Mouse (Mus musculus) adrenal gland, adult 8-10 months (tissue): ENCODE results near the gene Ccnyl1. TPM values are rescaled to one million over a fixed set of nuclear protein-coding genes. Genes with fewer than 3 reads are reported as not detected.
"Not testable (repeated sequence)": the region's sequence is repeated elsewhere in the genome, so short reads cannot be mapped to it uniquely, and the experiment has no call there.

Experiments used
- DNase-seq: peaks from one replicate; pipeline ENCODE4 v3.0.0; 2022
- total RNA-seq, 4 experiments: library from RNA; stranded (reverse); gene quantifications; 2 replicates each; pipeline ENCODE4 v1.2.4; 2022

Ccnyl1 gene
- total RNA-seq: 10 to 100 TPM; 12.0 to 15.6 (median 13.6) TPM

DNA sequence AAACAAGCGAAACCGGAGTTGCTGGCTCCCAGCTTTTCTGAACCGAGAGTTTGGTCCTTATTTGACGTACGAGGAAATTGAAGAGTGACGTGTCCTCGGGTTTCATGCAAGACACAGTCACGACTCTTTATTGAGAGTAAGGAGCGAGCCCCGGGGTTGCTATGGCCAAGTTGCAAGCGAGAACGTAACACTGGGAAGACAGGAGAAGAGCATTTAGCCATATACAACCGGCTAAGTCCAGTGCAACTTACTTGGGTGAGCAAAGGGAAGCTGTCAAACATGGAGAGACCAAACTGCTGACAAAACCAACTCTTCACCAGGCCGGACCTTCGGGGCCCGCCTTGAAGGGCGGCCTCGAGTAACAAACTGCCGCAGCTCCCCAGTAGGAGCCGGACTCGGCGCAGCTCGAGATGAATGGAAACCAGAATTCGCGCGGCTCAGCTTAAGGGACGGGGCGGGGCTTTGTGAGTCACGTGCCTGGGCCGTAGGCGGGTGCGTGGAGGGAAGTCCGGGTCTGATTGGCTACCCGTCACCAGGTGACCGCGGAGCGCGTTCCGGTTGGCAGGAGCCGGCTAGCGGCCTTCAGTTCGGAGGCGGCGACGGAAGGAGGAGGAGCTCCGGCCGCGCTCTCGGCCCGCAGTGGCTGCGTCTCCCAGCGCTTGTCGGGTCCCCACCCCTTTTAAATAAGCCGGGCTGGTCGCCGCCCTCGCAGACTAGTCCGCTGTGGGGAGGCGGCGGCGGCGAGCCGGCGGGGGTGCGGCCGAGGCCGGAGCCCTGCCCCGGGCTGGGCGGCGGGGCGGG lies at the start of gene Ccnyl1:
Gene Ccnyl1, plus strand, starts transcription at position 243 of the 801 bp plus-strand sequence.
- peak; percentile 99 for DNase-seq

DNA sequence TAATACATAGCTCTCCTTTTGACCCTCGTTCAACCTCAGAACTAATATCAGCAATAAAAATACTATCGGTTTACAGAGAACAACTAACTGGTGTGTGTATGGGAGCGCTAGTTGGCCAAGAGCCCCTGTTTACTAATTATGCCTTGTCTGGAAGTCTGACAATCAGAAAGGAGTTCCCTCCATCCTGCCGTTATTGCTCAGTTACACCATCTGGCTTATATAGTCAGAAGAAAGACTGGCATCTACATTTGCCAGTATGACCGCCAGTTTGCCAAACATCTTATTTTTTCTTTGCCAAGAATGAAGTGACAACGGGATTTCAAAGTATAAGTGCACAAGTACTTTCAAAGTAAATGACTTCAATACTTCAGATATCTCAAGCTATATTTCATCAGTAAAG lies 49.2 kb upstream of the Ccnyl1 start:
- no peak for DNase-seq

DNA sequence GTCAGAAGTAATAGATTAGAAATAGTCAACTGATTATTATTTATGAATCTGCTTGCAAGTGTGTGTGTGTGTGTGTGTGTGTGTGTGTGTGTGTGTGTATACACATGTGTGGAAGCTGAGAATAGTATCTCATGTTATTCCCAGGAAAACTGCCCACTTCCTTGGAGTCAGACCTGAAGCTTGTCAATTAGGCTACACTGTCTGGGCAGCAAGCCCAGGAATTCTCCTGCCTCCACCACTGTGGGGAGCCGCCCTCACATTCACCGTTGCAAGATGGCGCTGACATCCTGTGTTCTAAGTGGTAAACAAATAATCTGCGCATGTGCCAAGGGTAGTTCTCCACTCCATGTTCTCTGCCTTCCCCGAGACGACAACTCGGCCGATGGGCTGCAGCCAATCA lies 47.7 kb upstream of the Ccnyl1 start:
- DNase-seq: not testable (repeated sequence)

DNA sequence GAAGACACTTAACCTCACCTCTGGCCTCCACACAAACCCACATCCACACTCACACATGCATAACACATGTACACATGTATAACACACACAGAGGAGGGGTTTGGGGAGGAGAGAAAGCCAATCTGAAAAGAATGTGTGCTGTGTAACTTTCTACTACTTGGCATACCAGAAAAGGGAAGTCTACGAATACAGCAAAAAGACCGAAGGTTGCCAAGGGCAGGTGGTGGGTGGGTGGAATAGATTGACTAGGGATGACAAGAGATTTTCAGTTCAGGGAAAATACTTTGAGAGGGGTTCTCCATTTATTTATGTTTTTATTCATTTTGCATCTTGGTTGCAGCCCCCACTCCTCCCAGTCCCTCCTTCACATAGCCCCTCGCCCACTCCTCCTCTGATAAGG lies 45.7 kb upstream of the Ccnyl1 start:
- DNase-seq: no peak

DNA sequence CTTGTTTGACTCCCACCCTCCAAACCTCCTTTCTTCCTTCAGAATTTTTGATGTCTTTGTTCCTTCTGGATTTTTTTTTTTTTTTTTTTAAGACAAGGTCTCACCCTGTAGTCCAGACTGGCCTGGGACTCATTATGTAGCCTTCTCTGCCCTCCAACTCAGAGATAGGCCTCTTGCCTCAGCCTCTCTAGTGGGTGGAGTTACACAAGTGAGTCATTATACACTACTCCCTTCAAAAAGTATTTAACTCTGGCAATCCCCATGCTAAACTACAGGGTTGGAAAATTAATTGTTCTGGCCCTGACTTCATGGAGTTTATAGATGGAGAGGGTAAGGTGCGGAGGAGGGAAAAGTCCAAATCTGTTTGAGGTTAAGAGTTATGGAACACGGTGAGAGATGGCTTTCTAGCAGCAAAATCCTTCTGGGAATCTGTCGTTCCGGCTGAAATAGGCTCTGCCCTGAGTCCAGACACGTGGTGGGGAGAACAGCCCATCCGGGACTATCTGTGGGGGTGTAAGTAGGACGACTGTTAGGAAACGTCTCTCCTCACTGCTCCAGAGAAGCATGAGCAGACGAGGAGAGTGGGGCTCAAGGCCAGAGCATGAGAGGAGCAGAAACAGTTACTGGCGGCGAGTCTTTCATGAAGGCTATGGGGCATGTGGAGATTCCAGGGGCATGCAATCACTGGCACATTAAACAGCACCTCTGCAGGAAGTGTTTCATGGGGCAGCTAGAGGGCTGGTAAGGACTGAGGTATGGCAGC lies 40.7 kb upstream of the Ccnyl1 start:
- DNase-seq: peak; percentile 52

DNA sequence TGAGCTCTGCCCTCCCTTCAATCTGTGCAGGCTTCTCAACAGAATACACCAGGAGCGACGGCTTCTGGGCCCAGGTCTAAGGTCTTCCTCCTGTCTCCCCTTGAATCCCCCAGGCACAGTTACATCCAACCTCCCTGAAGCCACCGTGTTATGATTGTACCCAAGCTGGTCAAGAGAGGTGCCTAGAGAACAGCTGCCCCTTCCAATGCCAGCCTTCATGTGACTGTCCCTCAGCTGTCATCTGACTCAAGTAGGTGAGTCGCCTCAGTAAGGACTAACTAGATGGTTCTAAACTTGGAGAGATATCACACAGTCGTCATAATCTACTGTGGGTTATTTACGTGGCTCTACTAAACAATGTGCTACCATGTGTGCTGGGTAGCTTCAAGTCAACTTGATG lies 36.6 kb upstream of the Ccnyl1 start:
- no peak for DNase-seq

DNA sequence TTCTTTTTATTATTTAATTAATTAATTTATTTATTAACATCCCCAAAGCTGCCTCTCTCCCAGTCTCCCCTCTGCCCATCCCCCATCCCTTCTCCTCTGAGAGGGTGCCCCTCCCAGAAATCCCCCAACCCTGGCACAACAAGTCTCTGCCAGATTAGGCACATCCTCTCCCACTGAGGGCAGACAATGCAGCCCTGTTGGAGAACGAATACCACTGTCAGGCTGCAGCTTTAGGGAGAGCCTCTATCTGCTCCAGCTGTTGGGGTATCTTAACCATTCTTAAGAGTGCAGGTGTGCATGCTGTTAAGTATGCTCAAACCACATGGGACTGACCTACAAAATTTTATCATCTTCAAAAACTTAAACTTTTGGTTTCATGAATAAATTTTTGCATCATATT lies 34.8 kb upstream of the Ccnyl1 start:
- DNase-seq: no peak

DNA sequence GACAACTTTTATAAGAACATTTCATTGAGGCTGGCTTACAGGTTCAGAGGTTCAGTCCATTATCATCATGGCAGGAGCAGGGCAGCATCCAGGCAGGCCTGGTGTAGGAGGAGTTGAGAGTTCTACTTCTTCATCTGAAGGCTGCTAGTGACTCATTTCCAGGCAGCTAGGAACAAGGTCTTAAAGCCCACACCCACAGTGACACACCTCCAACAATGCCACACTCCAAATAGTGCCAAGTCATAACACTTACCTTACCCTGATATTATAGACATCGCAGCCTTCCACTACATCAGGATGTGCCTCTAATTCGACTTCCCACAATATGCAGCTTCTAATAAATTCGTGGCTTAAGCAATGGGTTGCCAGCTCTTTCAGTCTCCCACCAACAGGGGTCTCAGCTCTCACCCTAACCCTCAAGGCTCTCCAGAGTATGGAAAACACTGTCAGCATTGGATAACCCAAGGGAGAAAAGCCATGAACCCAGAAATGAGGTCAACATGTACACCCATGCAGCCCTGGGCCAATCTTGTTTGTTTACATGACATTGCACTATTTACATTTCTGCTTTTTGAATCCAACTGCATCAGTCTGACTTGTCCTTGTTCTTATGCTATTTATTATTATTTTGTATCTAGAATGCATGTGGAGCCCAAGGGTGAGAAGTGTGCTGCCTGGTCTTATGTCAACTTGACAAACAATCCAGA lies 33.7 kb upstream of the Ccnyl1 start:
- DNase-seq: no peak

DNA sequence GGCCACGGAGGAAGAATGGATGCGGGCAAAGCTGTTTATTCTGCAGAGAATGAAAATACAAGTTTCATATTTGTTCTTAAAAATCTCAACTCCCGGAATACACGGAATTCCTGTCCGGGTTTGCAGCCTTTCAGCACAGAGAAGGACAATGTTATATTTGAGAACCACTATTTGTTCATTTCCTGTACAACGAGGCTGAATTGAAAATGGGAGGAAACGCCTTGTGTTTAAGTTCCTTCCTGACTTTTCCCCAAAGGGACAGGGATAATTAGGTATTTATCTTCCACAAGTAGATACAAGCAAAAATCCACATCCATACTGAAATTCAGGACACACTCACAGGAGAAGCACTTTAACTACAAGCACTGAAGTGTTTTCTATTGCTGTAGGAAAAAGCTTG lies 31.4 kb upstream of the Ccnyl1 start:
- DNase-seq: no peak

DNA sequence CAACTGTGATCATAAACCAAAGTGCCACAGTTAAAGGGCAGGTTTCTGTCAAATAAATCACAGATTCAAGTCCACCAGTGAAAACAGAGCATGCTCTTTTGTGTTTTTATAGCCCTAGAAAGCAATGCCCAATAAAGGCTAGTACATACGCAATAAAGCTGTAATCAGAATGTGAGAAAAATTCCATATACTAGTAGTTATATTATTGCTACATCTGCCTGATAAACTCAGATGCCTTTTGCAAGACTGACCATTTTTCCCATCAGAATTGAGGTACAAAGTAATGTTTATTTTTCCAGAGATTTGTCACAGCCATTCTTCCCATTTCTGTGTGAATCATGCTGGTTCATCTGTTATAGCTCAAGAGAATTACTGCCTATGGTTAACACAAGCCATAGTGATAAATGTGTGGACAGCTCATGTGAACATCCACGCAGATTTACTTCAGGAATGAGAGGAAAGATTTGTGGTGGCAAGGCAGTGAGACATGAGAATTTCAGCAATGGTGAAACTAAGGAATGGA lies 23.1 kb upstream of the Ccnyl1 start:
- no peak for DNase-seq

DNA sequence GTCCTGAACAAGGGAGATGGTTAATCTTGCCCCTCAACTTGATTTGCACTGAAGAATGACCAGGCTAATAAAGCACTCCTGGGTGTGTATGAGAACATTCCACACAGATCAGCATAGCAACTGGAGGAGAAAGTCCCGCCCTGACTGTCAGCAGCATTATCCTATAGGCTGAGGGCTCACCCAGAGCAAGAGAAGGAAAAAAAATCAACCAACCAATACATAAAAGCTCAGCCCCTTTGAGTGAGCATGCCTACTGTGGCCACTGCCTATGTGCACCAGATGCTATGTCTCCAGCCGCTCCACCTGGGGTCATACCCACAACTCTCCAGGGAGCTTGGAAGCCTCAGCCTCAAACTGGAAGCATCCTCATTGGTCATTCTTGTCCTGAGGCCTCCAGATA lies 20.8 kb upstream of the Ccnyl1 start:
- DNase-seq: no peak

DNA sequence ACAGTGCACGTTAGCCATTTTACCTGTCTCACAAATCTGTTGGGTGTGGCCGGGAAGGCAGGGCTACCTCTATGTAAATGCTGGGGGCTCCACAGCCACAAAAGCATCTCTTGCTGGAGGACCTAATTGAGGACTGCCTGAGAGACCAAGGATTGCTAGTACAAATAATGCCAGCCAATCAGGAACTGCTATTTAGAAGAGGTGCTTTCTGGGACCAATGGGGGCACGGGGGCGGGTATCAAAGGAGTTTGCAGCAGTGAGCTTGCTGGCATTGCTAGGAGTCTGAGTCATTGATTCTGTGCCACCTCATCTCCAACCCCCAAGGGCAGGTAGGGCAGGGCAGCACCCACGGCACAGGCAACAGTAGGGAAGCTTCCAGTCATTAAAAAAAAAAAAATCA lies 16.3 kb upstream of the Ccnyl1 start:
- no peak for DNase-seq

DNA sequence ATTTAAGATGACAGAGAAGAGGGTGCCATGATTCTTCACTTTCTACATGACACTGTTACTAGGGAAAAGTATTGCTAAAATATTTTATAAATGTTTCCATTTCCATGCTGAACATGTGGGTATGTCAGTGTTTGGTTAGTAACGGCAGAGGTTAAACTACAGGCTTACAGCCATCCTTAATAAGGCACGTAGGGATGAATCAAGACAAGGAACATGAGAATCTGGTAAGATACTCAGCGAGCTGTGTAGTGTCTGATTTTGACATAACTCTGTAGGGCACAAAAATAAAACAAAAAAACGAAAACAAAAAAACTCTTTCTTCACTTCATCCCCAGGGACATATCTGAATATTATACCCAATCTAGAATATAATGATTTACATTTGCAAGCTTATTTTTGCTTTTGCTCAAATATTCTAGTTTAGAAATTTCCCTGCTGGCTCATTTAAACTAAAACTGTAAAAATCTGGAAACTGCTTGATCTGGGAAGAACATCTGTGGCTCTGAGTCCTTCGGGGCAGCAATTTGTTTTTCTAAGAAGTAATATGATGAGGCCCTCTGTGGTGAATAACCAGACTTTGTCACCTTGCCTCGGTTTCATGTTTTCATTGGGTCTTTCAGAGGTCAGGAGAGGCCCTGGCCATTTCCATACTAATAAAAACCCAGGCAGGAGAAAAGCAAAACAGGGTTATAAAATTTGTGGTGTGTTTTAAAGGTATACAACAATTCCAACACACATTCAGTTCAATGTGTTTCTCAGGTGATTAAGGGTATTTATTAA lies 14.0 kb upstream of the Ccnyl1 start:
- DNase-seq: no peak

DNA sequence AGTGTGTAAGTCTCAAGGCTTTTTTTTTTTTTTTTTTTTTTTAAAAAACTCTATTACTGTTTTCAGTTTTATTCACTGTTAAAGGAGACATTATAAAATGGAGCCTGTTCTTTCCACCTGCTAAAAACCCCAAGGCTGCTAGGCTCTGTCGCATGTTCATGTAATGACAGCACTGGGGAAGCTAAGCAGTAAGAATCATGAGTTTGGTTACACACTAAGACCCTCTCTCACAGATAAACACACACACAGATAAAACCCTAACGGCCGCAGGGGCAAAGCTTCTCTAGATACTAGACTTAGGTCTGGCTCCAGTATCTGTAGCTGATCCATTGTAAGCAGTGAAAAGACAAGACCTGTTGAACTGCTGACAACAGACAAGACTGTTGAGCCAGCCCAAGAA lies 8.8 kb upstream of the Ccnyl1 start:
- no peak for DNase-seq

DNA sequence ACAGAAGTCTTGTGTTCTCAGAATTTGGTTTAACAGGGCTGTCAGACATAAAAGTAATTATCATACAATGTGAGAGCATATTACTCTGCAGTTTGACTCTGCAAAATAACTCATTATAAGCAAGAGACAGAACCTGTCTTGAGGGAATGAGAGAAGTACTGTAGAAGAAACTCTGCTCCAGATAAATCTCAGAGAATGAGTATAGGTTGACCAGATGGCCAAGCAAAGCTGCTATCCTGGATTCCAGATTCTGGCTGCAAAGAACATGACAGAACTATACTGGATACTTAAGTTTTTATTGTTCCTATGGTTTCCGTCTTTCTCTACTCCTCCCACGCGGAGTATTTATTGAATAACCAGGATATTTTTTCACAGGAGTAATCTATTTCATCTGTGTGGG lies 7.2 kb upstream of the Ccnyl1 start:
- no peak for DNase-seq

DNA sequence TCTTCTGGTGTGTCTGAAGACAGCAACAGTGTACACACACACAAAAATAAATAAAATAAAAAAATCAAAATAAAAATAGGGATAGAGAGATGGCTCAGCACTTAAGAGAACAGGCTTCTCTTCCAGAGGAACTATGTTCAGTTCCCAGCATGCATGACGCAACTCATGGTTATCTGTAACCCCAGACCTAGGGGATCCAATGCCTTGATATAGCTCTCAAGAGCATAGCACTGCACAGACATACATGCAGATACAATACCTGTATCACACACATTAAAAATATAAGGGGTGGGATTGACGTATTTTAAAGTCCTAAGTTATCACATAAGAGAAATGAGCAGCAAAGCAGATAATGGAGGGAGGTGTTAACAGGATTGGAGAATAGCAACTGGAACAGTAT lies 5.8 kb upstream of the Ccnyl1 start:
- DNase-seq: no peak

DNA sequence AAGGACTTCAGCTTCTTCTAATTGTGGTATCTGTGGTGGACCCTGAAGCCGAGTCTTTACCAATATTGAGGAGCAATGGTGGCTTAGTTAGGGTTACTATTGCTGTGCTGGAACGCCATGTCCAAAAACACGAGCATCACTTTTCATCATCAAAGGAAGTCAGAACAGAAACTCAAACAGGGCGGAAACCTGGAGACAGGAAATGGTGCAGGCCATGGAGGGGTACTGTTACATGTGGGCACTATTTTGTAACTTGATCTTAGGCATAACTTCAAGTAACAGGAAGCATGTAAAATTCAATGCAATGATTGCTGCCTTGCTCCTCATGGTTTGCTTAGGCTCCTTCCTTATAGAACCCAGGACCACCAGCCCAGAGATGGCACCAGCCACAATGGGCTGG lies 2.2 kb upstream of the Ccnyl1 start:
- DNase-seq: no peak

DNA sequence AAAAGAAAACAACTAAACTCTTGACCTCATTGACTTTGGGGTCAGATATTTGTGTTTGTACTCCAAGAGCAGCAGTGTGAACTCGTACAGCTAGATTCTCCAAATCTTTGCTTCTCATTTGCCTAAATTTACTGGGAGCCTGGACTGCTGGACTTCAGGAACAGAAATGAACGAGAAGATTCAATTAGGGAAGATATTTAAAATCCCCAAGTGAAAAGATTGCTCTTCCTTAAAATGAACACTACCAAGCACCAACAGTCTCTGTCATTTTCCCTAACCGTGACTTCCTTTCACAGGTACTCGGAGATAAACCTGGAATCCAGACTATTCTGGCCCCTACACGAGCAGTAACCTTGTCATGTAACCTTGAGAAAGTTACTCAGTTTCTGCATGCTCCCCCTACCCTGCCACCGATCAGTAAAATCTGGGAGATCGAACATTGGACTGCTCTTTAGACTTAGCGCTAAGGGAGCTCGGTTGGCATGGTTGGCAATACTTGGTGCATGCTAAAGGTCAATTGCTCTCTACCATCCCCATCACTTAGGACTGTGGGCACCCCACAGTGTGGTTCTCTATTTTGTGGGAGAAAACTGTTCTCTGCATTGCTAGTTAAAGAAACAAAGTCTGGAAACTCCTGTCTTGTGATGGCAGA lies 568 bp upstream of the Ccnyl1 start:
- DNase-seq: no peak

DNA sequence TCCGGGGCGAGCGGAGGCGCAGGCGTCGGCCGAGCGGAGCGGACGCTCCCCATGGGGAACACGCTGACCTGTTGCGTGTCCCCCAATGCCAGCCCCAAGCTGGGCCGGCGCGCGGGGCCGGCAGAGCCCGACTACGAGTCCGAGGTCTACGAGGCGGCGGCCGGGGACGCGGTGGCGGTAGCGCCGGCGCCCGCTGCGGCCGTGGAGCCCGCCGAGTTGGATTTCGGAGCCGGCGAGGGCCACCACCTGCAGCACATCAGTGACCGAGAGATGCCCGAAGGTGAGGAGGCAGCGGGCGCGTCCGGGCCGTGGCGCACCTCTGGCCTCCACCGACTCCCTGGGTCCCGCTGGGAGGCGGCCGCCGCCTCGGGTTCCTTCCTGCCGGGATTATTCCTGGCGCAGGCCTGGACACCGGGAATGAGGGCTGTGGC lies 881 bp downstream of the Ccnyl1 start:
- DNase-seq: no peak

DNA sequence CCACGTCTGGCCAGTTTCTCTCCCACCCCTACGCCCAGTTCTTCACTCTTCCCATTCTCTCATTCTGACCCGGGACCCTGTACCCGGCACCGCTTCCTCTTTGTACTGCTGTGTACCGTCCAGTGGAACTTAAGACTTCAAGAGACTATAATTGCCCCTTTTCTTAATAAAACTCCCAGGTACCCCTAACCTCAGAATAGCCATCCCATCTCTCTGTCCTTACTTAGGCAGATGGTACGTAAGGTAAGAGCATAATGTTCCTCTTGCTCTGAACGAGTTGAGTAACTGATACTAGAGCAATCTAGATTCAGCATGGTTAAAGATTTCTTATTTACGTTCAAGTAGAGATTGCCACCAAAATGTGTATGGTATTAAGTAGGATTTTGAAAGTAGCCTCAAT lies 1.3 kb downstream of the Ccnyl1 start:
- no peak for DNase-seq

DNA sequence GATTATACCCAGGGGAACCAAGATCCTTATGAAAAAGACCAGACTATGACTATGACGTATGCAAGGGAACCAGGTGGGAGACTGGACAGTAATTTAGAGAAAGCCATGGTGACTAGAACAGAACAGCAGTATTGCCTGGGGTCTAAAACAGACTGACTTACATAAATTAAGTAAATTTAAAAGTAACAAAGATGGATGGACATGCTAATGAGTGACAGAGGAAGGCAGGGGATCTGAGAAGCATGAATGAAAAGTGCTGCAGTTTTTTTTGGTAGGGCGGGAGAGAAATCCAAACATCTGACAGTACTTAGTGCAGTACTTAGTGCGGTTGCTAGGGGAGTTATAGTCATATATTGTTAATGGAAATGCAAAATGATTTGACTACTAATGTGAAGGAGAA lies 4.9 kb downstream of the Ccnyl1 start:
- DNase-seq: no peak

DNA sequence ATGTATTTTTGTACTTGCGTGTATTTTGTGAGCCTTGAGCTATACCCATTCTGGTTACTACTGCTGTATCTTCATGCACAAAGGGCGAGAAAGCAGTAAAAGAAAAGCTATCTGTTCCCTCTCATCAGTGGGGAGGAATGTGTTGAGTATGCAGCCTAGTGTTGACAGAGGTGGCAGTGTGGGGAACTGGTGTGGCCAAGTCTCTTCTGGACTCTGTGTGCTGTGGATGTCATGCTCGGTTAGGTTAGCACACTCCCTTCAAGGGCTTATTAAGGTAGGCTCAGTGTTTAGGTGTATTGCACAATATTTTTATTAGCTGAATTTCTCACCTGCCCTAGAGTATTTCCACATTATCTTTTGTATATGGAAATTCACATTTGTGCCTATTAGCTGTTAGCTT lies 11.5 kb downstream of the Ccnyl1 start:
- no peak for DNase-seq
